Mouse (Mus musculus) heart, embryonic 16.5 days (tissue): Measurements from ENCODE around the gene Ppfibp2. TPM values are rescaled to one million over a fixed set of nuclear protein-coding genes. Genes with fewer than 3 reads are reported as not detected.

ENCODE experiments used
- ATAC-seq: fragments of 200-750 bp; cut with Nextera tagmentation; replicated peaks from 2 replicates; pipeline ENCODE4 v1.8.0; 2017; ENCODE audit warnings: moderate number of reproducible peaks; ENCODE audit not compliant: insufficient read depth, low FRiP score; ENCODE audit errors: extremely low read depth
- H3K27ac ChIP-seq: fragments of 300-500 bp; sonication (generic); 2 replicates; pipeline ENCODE4 v1.5.1; 2014; ENCODE audit warnings: mild to moderate bottlenecking, low read length, control low read depth, moderate library complexity
- H3K27me3 ChIP-seq: fragments of 300-500 bp; sonication (generic); 2 replicates; pipeline ENCODE4 v1.6.1; 2014; ENCODE audit warnings: low read length, mixed read lengths; ENCODE audit not compliant: control insufficient read depth, insufficient read depth
- H3K36me3 ChIP-seq: fragments of 300-500 bp; sonication (generic); 2 replicates; pipeline ENCODE4 v1.6.1; 2014; ENCODE audit not compliant: control insufficient read depth, insufficient read depth
- H3K4me1 ChIP-seq: fragments of 300-500 bp; sonication (generic); 2 replicates; pipeline ENCODE4 v1.6.1; 2014; ENCODE audit warnings: low read length, mixed read lengths; ENCODE audit not compliant: control insufficient read depth, insufficient read depth
- H3K4me2 ChIP-seq: fragments of 300-500 bp; sonication (generic); 2 replicates; pipeline ENCODE4 v1.6.1; 2014; ENCODE audit warnings: low read depth, mild to moderate bottlenecking, control low read depth, low read length
- H3K4me3 ChIP-seq: fragments of 300-500 bp; sonication (generic); 2 replicates; pipeline ENCODE4 v1.5.1; 2014; ENCODE audit warnings: mild to moderate bottlenecking, control low read depth, low read length
- H3K9ac ChIP-seq: fragments of 300-500 bp; sonication (generic); 2 replicates; pipeline ENCODE4 v1.6.1; 2014; ENCODE audit warnings: low read length, control low read depth
- H3K9me3 ChIP-seq: fragments of 300-500 bp; sonication (generic); replicated peaks from 2 replicates; pipeline ENCODE4 v1.6.1; 2016; ENCODE audit warnings: low read length; ENCODE audit not compliant: control insufficient read depth
- WGBS: fragments of 180-500 bp; shearing (Covaris S2); extraction: QIAGEN DNeasy Blood & Tissue Kit; methylation state at CpG from one replicate; pipeline ENCODE4 v1.1.7; 2014; 5-methylcytosine and 5-hydroxymethylcytosine counted together
- polyA plus RNA-seq: library from polyadenylated mRNA; unstranded; fragments of >200 nt; fragmentation: Nextera tagmentation; extraction: Ambion mirVana; gene quantifications from 2 replicates; pipeline ENCODE4 v1.2.1, GENCODE M21; 2015

Ppfibp2 gene
- polyA plus RNA-seq, 1 experiment from 2014 or later = 5.9 TPM

DNA sequence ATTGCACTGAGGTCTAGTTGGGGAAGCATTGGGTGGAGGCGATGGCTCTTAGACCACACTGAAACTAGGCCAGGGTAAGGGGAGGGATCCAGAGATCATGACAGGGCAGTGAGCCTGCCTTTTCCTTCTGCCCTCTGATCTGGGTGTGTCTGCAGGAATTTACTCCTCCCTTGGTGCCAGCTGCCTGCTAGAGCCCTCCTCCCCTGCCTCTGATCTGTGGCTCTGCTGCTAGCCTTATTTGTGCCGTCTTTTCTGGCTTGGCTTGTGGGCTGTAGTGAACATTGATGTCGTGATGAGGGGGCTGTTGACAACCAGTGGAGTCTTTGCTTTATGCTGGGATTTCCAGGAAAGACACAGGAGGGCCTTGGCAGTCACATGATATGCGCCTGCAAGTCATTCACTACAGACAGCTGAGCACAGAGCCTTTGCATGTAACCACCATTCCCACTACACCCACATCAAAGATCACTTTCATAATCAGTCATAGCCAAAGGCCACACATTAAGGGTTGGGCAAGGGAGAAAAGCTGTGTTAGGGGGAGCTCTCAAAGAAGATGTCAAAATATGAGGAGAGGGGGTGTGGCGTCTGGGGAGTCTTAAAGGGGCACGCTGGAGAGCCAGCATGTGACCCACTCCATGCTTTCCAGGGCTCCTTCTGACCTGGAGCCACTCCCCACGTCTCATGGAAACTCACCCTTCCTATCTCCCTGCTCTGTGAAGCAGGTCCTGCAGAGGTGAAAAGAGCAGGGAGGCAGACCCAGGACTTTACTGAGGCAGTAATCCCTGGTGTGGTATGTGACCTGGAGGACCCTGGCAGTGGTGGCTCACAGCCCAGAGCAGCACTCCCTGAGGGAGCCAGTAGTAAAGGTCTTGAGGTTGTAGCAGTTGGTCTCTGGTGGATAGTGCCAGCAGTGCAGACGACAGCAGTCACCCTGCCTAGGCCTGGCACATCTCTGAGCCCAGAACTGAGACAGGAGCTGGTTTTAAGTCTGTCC is 69.4 kb downstream of the Ppfibp2 start:
- Histone ChIP-seq H3K27ac (peak overlapping the region; percentile 87), H3K4me2 (peak overlapping the region; percentile 71), H3K9ac (peak overlapping the region; percentile 80), H3K9me3 (no peaks in the 10 kb centered on the region), H3K4me3 (no peak overlapping the region; the same call in 1 of the 2 replicates), H3K4me1 (peaks cover 36% of the 10 kb centered on the region), H3K27me3 (no peaks in the 10 kb centered on the region), H3K36me3 (no peaks in the 10 kb centered on the region)
- peak; percentile 46 for ATAC-seq
- WGBS = 32% methylated on average over 8 of the region's 8 CpGs

DNA sequence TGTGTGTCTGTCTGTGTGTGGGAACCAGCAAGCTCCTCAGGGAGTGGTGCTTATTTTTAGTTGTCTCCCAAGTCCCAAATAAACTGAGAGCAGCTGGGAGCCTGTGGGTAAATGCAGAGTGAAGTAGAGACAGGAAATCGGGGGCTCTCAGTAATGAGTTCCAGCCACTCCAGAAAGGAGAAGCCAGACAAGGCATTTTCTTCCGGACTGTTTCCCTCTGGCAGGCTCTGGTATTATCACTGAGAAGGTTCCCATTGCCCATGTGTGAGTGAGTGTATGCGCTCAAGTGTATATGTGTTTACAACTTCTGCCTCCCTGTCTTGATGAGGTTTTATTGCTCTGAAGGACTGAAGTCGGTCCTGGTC is 70.2 kb downstream of the Ppfibp2 start:
- Histone ChIP-seq H3K27ac (peak overlapping the region; percentile 87), H3K9ac (peak overlapping the region; percentile 80), H3K4me2 (peak overlapping the region; percentile 71), H3K9me3 (no peaks in the 10 kb centered on the region), H3K4me1 (peaks cover 36% of the 10 kb centered on the region), H3K4me3 (peak overlapping the region; percentile 50), H3K36me3 (no peaks in the 10 kb centered on the region), H3K27me3 (no peaks in the 10 kb centered on the region)
- WGBS = 12% methylated on average over 4 of the region's 4 CpGs
- ATAC-seq = no peak

DNA sequence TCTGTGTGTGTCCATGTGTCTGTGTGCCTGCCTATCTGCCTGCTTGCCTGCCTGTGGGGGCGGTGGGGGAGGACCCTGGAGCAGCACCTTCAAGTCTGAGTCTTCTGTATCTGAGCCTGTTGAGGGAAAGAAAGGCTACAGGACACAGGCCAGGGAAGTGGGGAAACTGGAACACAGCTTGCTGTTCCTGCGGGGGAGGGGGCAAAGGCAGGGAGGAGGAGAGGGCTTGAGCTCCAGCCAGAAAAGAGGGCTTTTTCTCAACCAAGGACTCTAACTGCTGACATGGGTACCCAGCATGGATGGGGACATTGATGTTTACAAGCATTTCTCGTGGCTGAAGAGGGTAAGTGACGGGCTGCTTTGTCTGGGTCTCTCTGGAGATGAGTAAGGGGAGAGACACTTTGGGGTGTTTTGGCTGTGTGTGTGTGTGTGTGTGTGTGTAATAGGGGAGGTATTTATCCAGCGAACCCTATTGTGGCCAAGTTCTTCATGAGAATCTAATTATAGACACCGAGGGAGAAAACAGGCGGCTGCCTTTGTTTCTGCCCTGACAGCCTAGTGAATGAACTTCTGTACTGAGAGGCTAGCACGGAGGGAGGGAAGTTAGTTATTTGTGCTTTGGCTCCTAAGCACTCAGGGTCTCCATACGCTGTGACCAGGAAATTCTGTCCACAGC is 70.7 kb downstream of the Ppfibp2 start:
- Histone ChIP-seq H3K36me3 (no peaks in the 10 kb centered on the region), H3K4me2 (peak overlapping the region; percentile 71), H3K27ac (peak overlapping the region; percentile 87), H3K27me3 (no peaks in the 10 kb centered on the region), H3K4me3 (peak overlapping the region; percentile 50), H3K9ac (peak overlapping the region; percentile 80), H3K4me1 (peaks cover 36% of the 10 kb centered on the region), H3K9me3 (no peaks in the 10 kb centered on the region)
- WGBS = 5% methylated on average over 9 of the region's 9 CpGs
- ATAC-seq = peak; percentile 35

DNA sequence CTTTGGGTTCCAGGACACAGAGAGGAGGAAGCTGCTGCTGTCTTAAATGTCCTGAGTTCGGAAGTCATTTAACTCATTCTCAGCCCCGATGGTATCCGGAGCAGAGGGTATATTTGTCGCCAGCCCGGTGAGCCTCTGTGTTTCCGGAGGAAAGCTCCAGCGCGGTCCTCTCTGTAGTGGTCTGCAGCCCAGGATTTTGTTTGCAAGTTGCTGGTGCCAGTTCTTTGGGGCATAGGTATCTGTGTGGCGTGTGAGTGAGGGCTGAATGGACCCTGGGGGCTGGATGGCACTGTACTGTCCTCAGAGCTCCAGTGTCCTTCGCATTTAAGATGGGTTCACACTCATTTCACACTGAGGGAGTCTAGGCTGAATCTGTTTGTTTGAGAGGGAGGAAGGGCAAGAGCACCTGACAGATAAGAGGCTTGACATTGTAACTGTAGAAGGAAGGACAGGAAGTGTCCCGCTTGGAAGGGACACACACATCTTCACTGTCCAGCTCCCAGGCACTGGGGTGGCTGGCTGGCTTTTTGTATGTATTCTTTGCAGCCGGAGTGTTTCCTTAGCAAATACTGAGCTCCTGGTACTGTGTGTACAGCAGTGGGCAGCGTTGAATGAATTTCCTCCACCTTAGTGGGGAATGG is 71.4 kb downstream of the Ppfibp2 start:
- H3K9me3 ChIP-seq = no peaks in the 10 kb centered on the region
- WGBS = 15% methylated on average over 13 of the region's 13 CpGs
- H3K4me3 ChIP-seq = peak overlapping the region; percentile 50
- peaks cover 36% of the 10 kb centered on the region for H3K4me1 ChIP-seq
- peak; percentile 56 for ATAC-seq
- H3K4me2 ChIP-seq = peak overlapping the region; percentile 71
- H3K36me3 ChIP-seq = no peaks in the 10 kb centered on the region
- H3K27ac ChIP-seq = peak overlapping the region; percentile 87
- peak overlapping the region; percentile 80 for H3K9ac ChIP-seq
- H3K27me3 ChIP-seq = no peaks in the 10 kb centered on the region

DNA sequence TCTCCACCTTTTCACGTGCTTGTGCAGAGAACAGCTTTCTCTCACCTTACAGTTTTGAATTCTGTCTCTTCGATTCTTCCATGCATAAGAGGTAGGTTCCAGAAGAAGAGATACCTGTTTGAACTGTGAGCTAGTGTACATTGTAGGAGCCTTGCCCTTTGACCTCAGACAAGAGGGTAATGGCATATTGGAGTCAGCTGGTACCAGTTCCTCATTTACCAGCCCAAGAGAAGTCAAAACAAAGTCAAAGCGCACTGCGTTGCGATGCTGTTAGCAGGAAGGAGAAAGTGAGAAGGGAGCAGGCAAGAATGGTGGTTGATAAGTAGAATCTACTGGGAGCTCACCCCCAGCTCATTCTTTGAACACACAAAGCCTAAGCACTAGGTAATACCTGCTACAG is 73.5 kb downstream of the Ppfibp2 start:
- Histone ChIP-seq H3K27ac (no peak overlapping the region), H3K36me3 (no peaks in the 10 kb centered on the region), H3K9ac (no peak overlapping the region), H3K4me2 (no peak overlapping the region), H3K27me3 (no peaks in the 10 kb centered on the region), H3K4me3 (no peak overlapping the region), H3K4me1 (peaks cover 34% of the 10 kb centered on the region), H3K9me3 (no peaks in the 10 kb centered on the region)
- 86% methylated on average over 5 of the region's 5 CpGs for WGBS
- no peak for ATAC-seq

DNA sequence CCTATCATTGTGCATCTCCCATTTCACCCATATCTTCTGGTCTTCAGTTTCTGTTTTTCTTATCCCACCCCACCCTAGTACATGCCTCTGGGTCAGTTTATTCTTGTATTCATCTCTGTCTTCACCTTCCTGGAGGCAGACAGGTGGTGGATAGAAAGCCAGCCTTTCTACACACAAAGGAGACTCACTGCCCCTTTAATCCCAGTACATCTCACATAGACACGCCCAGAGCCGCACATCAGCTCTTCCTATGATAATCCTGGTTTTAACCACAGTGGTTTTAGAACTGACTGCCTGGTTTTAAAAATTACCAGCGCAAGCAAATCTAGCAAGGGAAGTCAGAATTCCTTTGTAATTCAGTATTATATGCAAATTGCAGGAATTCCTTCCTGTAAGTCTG is 80.2 kb downstream of the Ppfibp2 start:
- no peak overlapping the region for H3K4me3 ChIP-seq
- 79% methylated on average over 3 of the region's 3 CpGs for WGBS
- H3K36me3 ChIP-seq = no peaks in the 10 kb centered on the region
- no peak overlapping the region for H3K27ac ChIP-seq
- H3K4me2 ChIP-seq = no peak overlapping the region
- no peaks in the 10 kb centered on the region for H3K9me3 ChIP-seq
- H3K27me3 ChIP-seq = no peaks in the 10 kb centered on the region
- no peak for ATAC-seq
- 0 out of 2 replicates have a peak, but pooled peaks cover 4% of the 10 kb centered on the region for H3K4me1 ChIP-seq
- no peak overlapping the region for H3K9ac ChIP-seq

DNA sequence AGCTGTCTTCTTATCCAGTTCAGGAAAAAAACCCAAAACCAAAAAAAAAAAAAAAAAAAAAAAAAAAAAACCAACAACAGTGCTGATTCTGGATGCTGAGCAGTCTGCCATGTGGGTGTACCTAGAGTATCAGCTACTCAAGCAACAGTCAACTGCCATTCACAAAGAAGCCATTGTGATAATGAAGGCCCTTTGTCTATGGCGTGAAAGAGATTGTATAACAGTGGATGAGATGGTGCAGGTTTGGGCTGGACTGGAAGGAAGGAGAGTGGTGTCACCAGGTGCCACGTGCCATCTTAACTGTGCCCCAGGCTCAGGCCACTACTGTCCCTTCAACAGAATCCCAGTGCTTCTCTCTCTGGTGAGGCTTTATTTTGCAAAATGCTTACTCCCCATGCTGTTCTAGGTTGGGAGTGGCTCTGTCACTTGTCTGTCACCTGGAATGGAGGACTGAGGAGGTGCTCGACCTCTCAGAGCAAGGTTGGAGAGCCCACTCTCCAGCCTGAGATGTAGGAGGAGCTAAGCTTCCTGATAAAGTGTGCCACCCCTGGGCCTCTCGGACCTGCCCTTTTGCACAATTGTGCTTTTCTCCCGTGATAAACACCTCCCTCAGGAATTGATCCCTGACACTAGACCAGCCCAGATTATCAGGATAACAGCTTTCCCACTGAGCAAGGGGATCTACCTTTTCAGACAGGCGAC is 85.3 kb downstream of the Ppfibp2 start:
- Histone ChIP-seq H3K4me2 (no peak overlapping the region), H3K27me3 (no peaks in the 10 kb centered on the region), H3K4me1 (0 out of 2 replicates have a peak, but pooled peaks cover 4% of the 10 kb centered on the region), H3K4me3 (no peak overlapping the region), H3K27ac (no peak overlapping the region), H3K9ac (no peak overlapping the region), H3K36me3 (no peaks in the 10 kb centered on the region), H3K9me3 (no peaks in the 10 kb centered on the region)
- no peak for ATAC-seq
- 49% methylated on average over 6 of the region's 6 CpGs for WGBS

DNA sequence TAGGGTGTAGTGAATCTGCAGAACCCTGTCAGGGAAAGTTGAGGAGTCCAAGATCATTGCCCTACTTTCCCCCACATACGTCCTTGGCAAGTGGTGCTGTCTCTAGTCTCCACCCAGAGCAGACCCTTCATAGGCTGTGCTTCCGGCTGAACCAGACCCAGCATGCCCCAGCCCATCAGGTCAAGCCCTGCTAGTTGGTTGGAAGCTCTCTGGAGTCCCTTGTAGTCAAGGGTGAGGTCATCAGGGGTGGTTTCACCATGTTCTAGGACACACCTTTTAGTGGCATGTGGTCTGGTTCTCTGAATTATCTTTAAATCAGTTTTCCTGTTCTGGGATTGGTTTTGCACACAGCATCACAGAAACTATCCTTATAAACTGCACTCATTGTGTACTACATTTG is 86.3 kb downstream of the Ppfibp2 start:
- ATAC-seq = no peak
- no peaks in the 10 kb centered on the region for H3K36me3 ChIP-seq
- no peak overlapping the region for H3K9ac ChIP-seq
- no peak overlapping the region for H3K4me3 ChIP-seq
- 0 out of 2 replicates have a peak, but pooled peaks cover 4% of the 10 kb centered on the region for H3K4me1 ChIP-seq
- 64% methylated on average over 2 of the region's 2 CpGs for WGBS
- H3K27me3 ChIP-seq = no peaks in the 10 kb centered on the region
- no peak overlapping the region for H3K27ac ChIP-seq
- no peak overlapping the region for H3K4me2 ChIP-seq
- no peaks in the 10 kb centered on the region for H3K9me3 ChIP-seq
